16 mouse cellular contexts compared by ENCODE assay signal in genomic region chr15:10399795-10400194, GRCm38 (mm10). TPM values are rescaled to one million over a fixed set of nuclear protein-coding genes. Genes with fewer than 3 reads are reported as not detected.
DNase-seq lines count a peak whose midpoint lies in the region; ATAC-seq and TF ChIP-seq lines count a peak whose summit lies in the region.
"Had no signal": no experiment of that assay in that cellular context is flagged by ENCODE, and none has a peak within 500 bp of the region (broad histone marks: within the 10 kb centered on the region; RNA-seq: fewer than 3 reads in every experiment).

No protein-coding gene starts in this region.

- H3K4me3 ChIP-seq in liver, adult 2 months (ENCODE audit: insufficient read depth, low read depth, low read length) = no peak overlapping the region
- H3K4me3 ChIP-seq in forebrain, embryonic 11.5 days (ENCODE audit: low read depth, low read length) = no peak overlapping the region
- H3K4me3 ChIP-seq: erythroblast, embryonic 14.5 days; gastrocnemius, adult 2 months; limb, embryonic 12.5 days had no signal

- H3K27me3 ChIP-seq in liver, adult 2 months (ENCODE audit: control insufficient read depth, insufficient read depth, low read length) = no peaks in the 10 kb centered on the region
- no peaks in the 10 kb centered on the region for H3K27me3 ChIP-seq in forebrain, embryonic 11.5 days (ENCODE audit: control insufficient read depth, insufficient read depth, low read length)
- H3K27me3 ChIP-seq: limb, embryonic 12.5 days had no signal

- H3K9ac ChIP-seq in liver, adult 2 months (ENCODE audit: low read depth, low read length) = no peak overlapping the region
- no peak overlapping the region for H3K9ac ChIP-seq in forebrain, embryonic 11.5 days (ENCODE audit: low read length)
- H3K9ac ChIP-seq: limb, embryonic 12.5 days had no signal

- peak overlapping the region; percentile 56 for H3K27ac ChIP-seq in liver, adult 2 months (replicated peaks; ENCODE audit: insufficient read depth, low read depth, low read length)
- no peak overlapping the region for H3K27ac ChIP-seq in forebrain, embryonic 11.5 days (ENCODE audit: low read depth, low read length)
- H3K27ac ChIP-seq: gastrocnemius, adult 2 months; limb, embryonic 12.5 days had no signal

- peaks cover 2% of the 10 kb centered on the region; the same call in 1 of the 2 replicates for H3K79me2 ChIP-seq in liver, adult 2 months (ENCODE audit: control insufficient read depth, insufficient read depth, low read length)

- no peaks in the 10 kb centered on the region for H3K9me3 ChIP-seq in forebrain, embryonic 11.5 days (ENCODE audit: control insufficient read depth, low read length)
- H3K9me3 ChIP-seq: limb, embryonic 12.5 days had no signal

- TF ChIP-seq CTCF in liver, adult 2 months (IDR thresholded peaks at IDR 0.05; ENCODE audit: low read depth, low read length) = no peak

- no peak for TF ChIP-seq POLR2A in liver, adult 2 months (IDR thresholded peaks at IDR 0.05; ENCODE audit: extremely low read depth, insufficient read depth, low read length)

- WGBS in liver, adult 2 months = 11% methylated on average over 2 of the region's 2 CpGs
- 75% methylated on average over 2 of the region's 2 CpGs for WGBS in forebrain, embryonic 11.5 days

- peaks cover 13% of the 10 kb centered on the region for H3K36me3 ChIP-seq in liver, adult 2 months (ENCODE audit: control insufficient read depth, insufficient read depth, low read length)
- no peaks in the 10 kb centered on the region for H3K36me3 ChIP-seq in forebrain, embryonic 11.5 days (ENCODE audit: control insufficient read depth, insufficient read depth, low read length)
- H3K36me3 ChIP-seq: limb, embryonic 12.5 days had no signal

- no peak; the same call in 1 of the 2 replicates for ATAC-seq in forebrain, embryonic 11.5 days (replicated peaks; ENCODE audit: low FRiP score)

- H3K4me1 ChIP-seq in liver, adult 2 months (ENCODE audit: control insufficient read depth, insufficient read depth, low read length) = no peaks in the 10 kb centered on the region
- no peaks in the 10 kb centered on the region for H3K4me1 ChIP-seq in forebrain, embryonic 11.5 days (replicated peaks; ENCODE audit: control insufficient read depth, insufficient read depth, low read length)
- H3K4me1 ChIP-seq: limb, embryonic 12.5 days had no signal

- peak; percentile 45 for DNase-seq in adrenal gland, adult 2 months
- no peak for DNase-seq in adrenal gland, postnatal 4 days (ENCODE audit: low spot score in 2 of 2)
- DNase-seq in kidney, adult 18-20 months = peak; percentile 62
- DNase-seq in liver, adult 2 months (ENCODE audit: extremely low read depth, low read depth, low spot score) = peak; percentile 100
- peak; percentile 54 for DNase-seq in lung, postnatal 10 days
- DNase-seq in forebrain, embryonic 11.5 days (ENCODE audit: low spot score) = no peak
- no peak for DNase-seq in layer of hippocampus, postnatal 36 days
- DNase-seq in cerebellum, postnatal 36 days = no peak
- DNase-seq: gastrocnemius, adult 2 months had no signal

- no peak overlapping the region for H3K4me2 ChIP-seq in forebrain, embryonic 11.5 days (ENCODE audit: low read depth, low read length, severe bottlenecking)
- H3K4me2 ChIP-seq: limb, embryonic 12.5 days had no signal

RNA-seq across cellular contexts. Expression of gene Agxt2, which starts 41.5 kb away (rescaled TPM):
- total RNA-seq in adrenal gland, adult 2 months (2021) = 1 to 10 TPM in 1 of 2 experiments, under 1 TPM in 1; 0.73 to 4.5 TPM
- polyA plus RNA-seq in adrenal gland, adult 2 months (2012; rRNA removed) = 0.50 and 1.3 TPM in 2 replicates
- total RNA-seq in adrenal gland, postnatal 4 days (2021) = 10 to 100 TPM in 1 of 2 experiments, 1 to 10 TPM in 1; 8.5 to 10.6 TPM
- total RNA-seq in liver, adult 2 months (2014; rRNA removed) = 123 and 136 TPM in 2 replicates
- polyA plus RNA-seq in liver, adult 2 months (2012; rRNA removed) = 58.0 and 66.4 TPM in 2 replicates
- polyA plus RNA-seq in forebrain, embryonic 11.5 days (2014; fragmentation: Nextera tagmentation; extraction: Ambion mirVana) = not detected in 2 replicates
- total RNA-seq in layer of hippocampus, postnatal 36 days (2021) = not detected
- total RNA-seq: gastrocnemius, adult 2 months; layer of hippocampus, adult 8-10 months; midbrain, postnatal 0 days; neutrophil, adult 5-6 weeks had no signal
- polyA plus RNA-seq: erythroblast, embryonic 14.5 days; heart, embryonic 16.5 days; limb, embryonic 12.5 days; midbrain, postnatal 0 days; thymus, adult 2 months had no signal

Comparison
In these comparisons a context has a peak if more than half of its experiments do, and no peak if none do; other contexts are left out.
1. DNase-seq: peak in adrenal gland, adult 2 months (single experiment), kidney, adult 18-20 months (single experiment), liver, adult 2 months (single experiment) and lung, postnatal 10 days (single experiment); none in adrenal gland, postnatal 4 days (0 of 2), forebrain, embryonic 11.5 days (single experiment), layer of hippocampus, postnatal 36 days (0 of 2) and cerebellum, postnatal 36 days (0 of 2).
2. RNA of gene Agxt2, which starts 41.5 kb away (total RNA-seq): 123 to 136 TPM in liver, adult 2 months; 8.5 to 10.6 TPM in adrenal gland, postnatal 4 days, 0.73 to 4.5 TPM in adrenal gland, adult 2 months and not detected in layer of hippocampus, postnatal 36 days; every median in the first group is over 10 times any median in the second.